In the genomic region with DNA sequence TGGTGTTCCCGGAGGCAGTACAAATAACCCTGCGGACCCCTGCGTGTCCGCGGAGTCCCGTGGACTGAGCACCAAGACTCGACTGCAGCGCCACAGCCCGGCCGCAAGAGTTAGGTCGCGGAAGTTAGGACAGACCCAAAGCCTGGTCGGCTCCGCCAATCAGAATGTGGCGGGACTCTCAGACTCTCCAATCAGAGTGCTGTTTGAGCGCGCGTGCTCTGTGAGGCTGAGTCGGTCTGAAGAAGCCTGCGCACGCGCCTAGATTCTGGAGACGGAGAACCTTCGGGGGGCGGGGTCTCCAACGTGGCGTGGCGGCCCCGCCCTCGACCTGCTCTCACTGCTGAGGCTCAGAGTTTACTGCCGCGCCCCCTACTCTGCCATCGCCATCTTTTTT, we compare ENCODE assay signal across 8 mouse cellular contexts. TPM values are rescaled to one million over a fixed set of nuclear protein-coding genes. Genes with fewer than 3 reads are reported as not detected.
A peak's percentile ranks its signal among the peaks of the same experiment; 100 is the strongest.
DNase-seq lines count a peak whose midpoint lies in the region; ATAC-seq lines count a peak whose summit lies in the region.

TSS of gene Smim4 (minus strand) at position 131 of the 394 bp plus-strand sequence.

- no peaks in the 10 kb centered on the region for H3K36me3 ChIP-seq in hindbrain, embryonic 15.5 days

- peak; percentile 96 for ATAC-seq in hindbrain, embryonic 15.5 days (ENCODE audit: low FRiP score, low read depth)

- DNase-seq in T-cell, adult 2 months (ENCODE audit: low spot score): peak; percentile 98
- DNase-seq in cerebellum, postnatal 36 days: peak; percentile 95
- peak; percentile 94 to 98 for DNase-seq in frontal cortex, postnatal 36 days (ENCODE audit: low spot score in 2 of 2)
- DNase-seq in left cerebral cortex, adult 11 months (ENCODE audit: low spot score): peak; percentile 97
- DNase-seq in lung, postnatal 4 days: peak; percentile 97 to 99
- peak; percentile 98 for DNase-seq in retina, postnatal 7 days (ENCODE audit: low read depth, low spot score)
- DNase-seq in urinary bladder, adult 2 months (ENCODE audit: low spot score): peak; percentile 78

- peak within 1 kb of the TSS; percentile 87 for H3K27ac ChIP-seq in hindbrain, embryonic 15.5 days (replicated peaks)

- H3K4me3 ChIP-seq in hindbrain, embryonic 15.5 days: peak within 1 kb of the TSS; percentile 71

- under 1% methylated on average over 33 of the region's 33 CpGs for WGBS in hindbrain, embryonic 15.5 days

- peaks cover 67% of the 10 kb centered on the region for H3K4me1 ChIP-seq in hindbrain, embryonic 15.5 days (replicated peaks)

- H3K9ac ChIP-seq in hindbrain, embryonic 15.5 days: peak within 1 kb of the TSS; percentile 71

- H3K27me3 ChIP-seq in hindbrain, embryonic 15.5 days: no peaks in the 10 kb centered on the region

- H3K9me3 ChIP-seq in hindbrain, embryonic 15.5 days: no peaks in the 10 kb centered on the region

- peak within 1 kb of the TSS; percentile 95 for H3K4me2 ChIP-seq in hindbrain, embryonic 15.5 days

RNA-seq across cellular contexts. Expression of gene Smim4, which starts in this region (rescaled TPM):
- polyA plus RNA-seq in hindbrain, embryonic 15.5 days (2015; fragmentation: Nextera tagmentation; extraction: Ambion mirVana): 59.3 and 61.1 TPM in 2 replicates
- polyA plus RNA-seq in urinary bladder, adult 2 months (2012; rRNA removed): 28.1 and 42.8 TPM in 2 replicates

Comparison
In these comparisons a context has a peak if more than half of its experiments do, and no peak if none do; other contexts are left out.
1. Peak in every context shown above with its lines: DNase-seq, ATAC-seq, H3K4me3 ChIP-seq and H3K27ac ChIP-seq.